In the genomic region with DNA sequence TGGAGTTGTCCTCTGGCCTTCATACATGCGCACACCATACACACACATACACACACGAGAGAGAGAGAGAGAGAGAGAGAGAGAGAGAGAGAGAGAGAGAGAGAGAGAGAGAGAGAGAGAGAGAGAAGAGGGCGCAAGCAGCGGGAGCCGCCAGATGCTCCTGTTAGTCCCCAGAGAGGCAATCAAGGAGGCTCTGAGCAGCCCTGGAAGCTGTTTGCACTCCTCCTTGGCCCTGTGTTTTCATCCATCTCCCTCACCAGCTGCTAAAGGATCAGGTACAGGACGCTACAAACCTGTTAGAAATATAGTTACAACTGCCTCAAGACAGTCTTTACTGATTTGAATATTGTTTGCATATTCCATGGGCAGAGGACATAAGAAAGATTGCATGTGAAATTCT, we compare ENCODE assay signal across 22 mouse cellular contexts. TPM values are rescaled to one million over a fixed set of nuclear protein-coding genes. Genes with fewer than 3 reads are reported as not detected.
DNase-seq lines count a peak whose midpoint lies in the region; ATAC-seq and TF ChIP-seq lines count a peak whose summit lies in the region.
"Had no signal": no experiment of that assay in that cellular context is flagged by ENCODE, and none has a peak within 500 bp of the region (broad histone marks: within the 10 kb centered on the region; RNA-seq: fewer than 3 reads in every experiment).

No protein-coding gene starts in this region.

- no peaks in the 10 kb centered on the region for H3K9me3 ChIP-seq in hindbrain, embryonic 13.5 days
- H3K9me3 ChIP-seq in hindbrain, embryonic 10.5 days, result no peaks in the 10 kb centered on the region
- no peaks in the 10 kb centered on the region for H3K9me3 ChIP-seq in midbrain, embryonic 16.5 days (replicated peaks; ENCODE audit: control insufficient read depth, low read length, poor library complexity, severe bottlenecking)
- H3K9me3 ChIP-seq in midbrain, embryonic 11.5 days (ENCODE audit: control insufficient read depth, low read length), result no peaks in the 10 kb centered on the region
- no peaks in the 10 kb centered on the region for H3K9me3 ChIP-seq in limb, embryonic 14.5 days (ENCODE audit: control insufficient read depth, low read length)
- H3K9me3 ChIP-seq: embryonic facial prominence, embryonic 13.5 days; forebrain, embryonic 10.5 days; forebrain, embryonic 15.5 days; heart, embryonic 10.5 days; hindbrain, embryonic 15.5 days had no signal

- no peak overlapping the region for H3K4me3 ChIP-seq in hindbrain, embryonic 13.5 days
- no peak overlapping the region for H3K4me3 ChIP-seq in hindbrain, embryonic 10.5 days
- no peak overlapping the region for H3K4me3 ChIP-seq in midbrain, embryonic 16.5 days (ENCODE audit: low read depth, low read length)
- H3K4me3 ChIP-seq in midbrain, embryonic 11.5 days (ENCODE audit: low read depth, low read length), result no peak overlapping the region
- H3K4me3 ChIP-seq in limb, embryonic 14.5 days (replicated peaks; ENCODE audit: low read length), result no peak overlapping the region
- H3K4me3 ChIP-seq: embryonic facial prominence, embryonic 13.5 days; erythroblast, embryonic 14.5 days; forebrain, embryonic 10.5 days; forebrain, embryonic 15.5 days; heart, embryonic 10.5 days; hindbrain, embryonic 15.5 days had no signal

- no peak for DNase-seq in hindbrain, embryonic 10.5 days (ENCODE audit: low spot score)
- no peak for DNase-seq in midbrain, embryonic 11.5 days (ENCODE audit: low spot score, missing footprints)
- peak; percentile 43 for DNase-seq in brain, embryonic 14.5 days (ENCODE audit: low read depth)
- DNase-seq in limb, embryonic 14.5 days (ENCODE audit: low spot score), result no peak
- no peak for DNase-seq in embryo, embryonic 10.5 days (ENCODE audit: low spot score)
- DNase-seq: adrenal gland, adult 2 months; adrenal gland, postnatal 36 days; cerebellum, adult 11 months; cerebellum, adult 8-10 months; cerebellum, postnatal 14 days; gastrocnemius, postnatal 36 days; heart, adult 18-20 months; heart, postnatal 10 days had no signal

- H3K4me2 ChIP-seq in hindbrain, embryonic 13.5 days, result no peak overlapping the region
- H3K4me2 ChIP-seq in midbrain, embryonic 16.5 days (ENCODE audit: low read length), result no peak overlapping the region
- H3K4me2 ChIP-seq in midbrain, embryonic 11.5 days, result no peak overlapping the region
- H3K4me2 ChIP-seq in limb, embryonic 14.5 days (replicated peaks; ENCODE audit: low read depth, low read length, severe bottlenecking), result no peak overlapping the region
- H3K4me2 ChIP-seq: forebrain, embryonic 15.5 days; hindbrain, embryonic 15.5 days had no signal

- no peak overlapping the region for H3K27ac ChIP-seq in hindbrain, embryonic 13.5 days
- no peak overlapping the region for H3K27ac ChIP-seq in hindbrain, embryonic 10.5 days
- no peak overlapping the region for H3K27ac ChIP-seq in midbrain, embryonic 16.5 days (ENCODE audit: low read length)
- H3K27ac ChIP-seq in midbrain, embryonic 11.5 days (ENCODE audit: low read depth, low read length), result no peak overlapping the region
- H3K27ac ChIP-seq in limb, embryonic 14.5 days (replicated peaks; ENCODE audit: low read depth, low read length), result no peak overlapping the region
- H3K27ac ChIP-seq: embryonic facial prominence, embryonic 13.5 days; forebrain, embryonic 10.5 days; forebrain, embryonic 15.5 days; heart, embryonic 10.5 days; hindbrain, embryonic 15.5 days had no signal

- no peak for TF ChIP-seq CTCF in brain, embryonic 14.5 days (IDR thresholded peaks at IDR 0.05; ENCODE audit: borderline replicate concordance, extremely low read depth, insufficient read depth, insufficient read length)

- WGBS in hindbrain, embryonic 13.5 days, result 51% methylated on average over 5 of the region's 6 CpGs
- 60% methylated on average over 6 of the region's 6 CpGs for WGBS in hindbrain, embryonic 10.5 days
- WGBS in midbrain, embryonic 16.5 days, result 55% methylated on average over 6 of the region's 6 CpGs
- 66% methylated on average over 6 of the region's 6 CpGs for WGBS in midbrain, embryonic 11.5 days
- 29% methylated on average over 4 of the region's 6 CpGs for WGBS in limb, embryonic 14.5 days

- H3K9ac ChIP-seq in hindbrain, embryonic 13.5 days, result 0 out of 2 replicates have a peak overlapping the region, but pooled peaks have one; percentile 49
- no peak overlapping the region for H3K9ac ChIP-seq in midbrain, embryonic 16.5 days (ENCODE audit: low read depth, low read length)
- H3K9ac ChIP-seq in midbrain, embryonic 11.5 days (ENCODE audit: low read length), result no peak overlapping the region
- no peak overlapping the region for H3K9ac ChIP-seq in limb, embryonic 14.5 days (ENCODE audit: low read depth, low read length, severe bottlenecking)
- H3K9ac ChIP-seq: embryonic facial prominence, embryonic 13.5 days; forebrain, embryonic 15.5 days; hindbrain, embryonic 15.5 days had no signal

- H3K36me3 ChIP-seq in hindbrain, embryonic 13.5 days, result no peaks in the 10 kb centered on the region
- H3K36me3 ChIP-seq in hindbrain, embryonic 10.5 days, result no peaks in the 10 kb centered on the region
- H3K36me3 ChIP-seq in midbrain, embryonic 16.5 days (ENCODE audit: control insufficient read depth, insufficient read depth, low read length), result no peaks in the 10 kb centered on the region
- H3K36me3 ChIP-seq in midbrain, embryonic 11.5 days (ENCODE audit: control insufficient read depth, insufficient read depth, low read length), result no peaks in the 10 kb centered on the region
- H3K36me3 ChIP-seq in limb, embryonic 14.5 days (ENCODE audit: control insufficient read depth, insufficient read depth, low read length), result no peaks in the 10 kb centered on the region
- H3K36me3 ChIP-seq: embryonic facial prominence, embryonic 13.5 days; forebrain, embryonic 10.5 days; forebrain, embryonic 15.5 days; heart, embryonic 10.5 days; hindbrain, embryonic 15.5 days had no signal

- ATAC-seq in hindbrain, embryonic 13.5 days (ENCODE audit: low FRiP score), result peak; percentile 37; the same call in 1 of the 2 replicates
- ATAC-seq in midbrain, embryonic 16.5 days, result 0 out of 2 replicates have a peak, but pooled peaks have one; percentile 37
- no peak for ATAC-seq in midbrain, embryonic 11.5 days (ENCODE audit: low FRiP score)
- 0 out of 2 replicates have a peak, but pooled peaks have one; percentile 4 for ATAC-seq in limb, embryonic 14.5 days (ENCODE audit: low FRiP score, low read depth)

- H3K4me1 ChIP-seq in hindbrain, embryonic 13.5 days (replicated peaks), result peaks cover 23% of the 10 kb centered on the region
- peaks cover 14% of the 10 kb centered on the region for H3K4me1 ChIP-seq in hindbrain, embryonic 10.5 days (replicated peaks)
- H3K4me1 ChIP-seq in midbrain, embryonic 16.5 days (ENCODE audit: control insufficient read depth, insufficient read depth, low read length), result no peaks in the 10 kb centered on the region
- H3K4me1 ChIP-seq in midbrain, embryonic 11.5 days (ENCODE audit: control insufficient read depth, insufficient read depth, low read length), result peaks cover 6% of the 10 kb centered on the region
- H3K4me1 ChIP-seq in limb, embryonic 14.5 days (ENCODE audit: control insufficient read depth, insufficient read depth, low read length), result peaks cover 19% of the 10 kb centered on the region

- TF ChIP-seq POLR2A in brain, embryonic 14.5 days (IDR thresholded peaks at IDR 0.05; ENCODE audit: borderline replicate concordance, extremely low read depth, insufficient read depth, insufficient read length, poor library complexity, severe bottlenecking), result no peak
- no peak for TF ChIP-seq POLR2A in limb, embryonic 14.5 days (IDR thresholded peaks at IDR 0.05; ENCODE audit: borderline replicate concordance, extremely low read depth, insufficient read depth, insufficient read length)

- H3K27me3 ChIP-seq in hindbrain, embryonic 13.5 days, result peaks cover 8% of the 10 kb centered on the region; the same call in 1 of the 2 replicates
- H3K27me3 ChIP-seq in hindbrain, embryonic 10.5 days (ENCODE audit: insufficient read depth, poor library complexity, severe bottlenecking), result peaks cover 15% of the 10 kb centered on the region
- no peaks in the 10 kb centered on the region for H3K27me3 ChIP-seq in midbrain, embryonic 16.5 days (ENCODE audit: control insufficient read depth, insufficient read depth, low read depth, low read length)
- no peaks in the 10 kb centered on the region for H3K27me3 ChIP-seq in midbrain, embryonic 11.5 days (ENCODE audit: control insufficient read depth, insufficient read depth, low read length)
- H3K27me3 ChIP-seq in limb, embryonic 14.5 days (ENCODE audit: control insufficient read depth, insufficient read depth, low read length), result no peaks in the 10 kb centered on the region
- H3K27me3 ChIP-seq: forebrain, embryonic 15.5 days; hindbrain, embryonic 15.5 days had no signal

RNA-seq across cellular contexts. Expression of a gene that starts 1.0 kb away (rescaled TPM):
- 3.7 and 6.3 TPM in 2 replicates for polyA plus RNA-seq in hindbrain, embryonic 13.5 days (2015; fragmentation: Nextera tagmentation; extraction: Ambion mirVana)
- 1.2 and 6.1 TPM in 2 replicates for polyA plus RNA-seq in hindbrain, embryonic 10.5 days (2016; fragmentation: Nextera tagmentation; extraction: Ambion mirVana)
- 3.6 and 4.5 TPM in 2 replicates for polyA plus RNA-seq in midbrain, embryonic 16.5 days (2015; fragmentation: Nextera tagmentation; extraction: Ambion mirVana)
- not detected in 2 replicates for polyA plus RNA-seq in midbrain, embryonic 11.5 days (2014; fragmentation: Nextera tagmentation; extraction: Ambion mirVana)
- polyA plus RNA-seq in brain, embryonic 14.5 days (2012; rRNA removed), result 0.61 and 1.3 TPM in 2 replicates
- polyA plus RNA-seq in limb, embryonic 14.5 days (2012; rRNA removed), result not detected in 2 replicates
- not detected in 2 replicates for polyA plus RNA-seq in limb, embryonic 14.5 days (2014; fragmentation: Nextera tagmentation; extraction: Ambion mirVana)
- polyA plus RNA-seq: adrenal gland, adult 2 months; embryonic facial prominence, embryonic 13.5 days; erythroblast, embryonic 14.5 days; forebrain, embryonic 10.5 days; heart, embryonic 10.5 days; heart, embryonic 14.5 days had no signal

RNA-seq across cellular contexts. Expression of a gene that starts 14.6 kb away (rescaled TPM):
- 11.9 and 15.5 TPM in 2 replicates for polyA plus RNA-seq in hindbrain, embryonic 13.5 days (2015; fragmentation: Nextera tagmentation; extraction: Ambion mirVana)
- polyA plus RNA-seq in hindbrain, embryonic 10.5 days (2016; fragmentation: Nextera tagmentation; extraction: Ambion mirVana), result 25.9 and 43.8 TPM in 2 replicates
- polyA plus RNA-seq in midbrain, embryonic 16.5 days (2015; fragmentation: Nextera tagmentation; extraction: Ambion mirVana), result 10.5 and 13.1 TPM in 2 replicates
- 29.4 and 30.8 TPM in 2 replicates for polyA plus RNA-seq in midbrain, embryonic 11.5 days (2014; fragmentation: Nextera tagmentation; extraction: Ambion mirVana)
- polyA plus RNA-seq in brain, embryonic 14.5 days (2012; rRNA removed), result 9.4 and 10.8 TPM in 2 replicates
- 12.6 and 16.6 TPM in 2 replicates for polyA plus RNA-seq in limb, embryonic 14.5 days (2012; rRNA removed)
- 22.9 and 25.3 TPM in 2 replicates for polyA plus RNA-seq in limb, embryonic 14.5 days (2014; fragmentation: Nextera tagmentation; extraction: Ambion mirVana)

RNA-seq across cellular contexts. Expression of a gene that starts 14.8 kb away (rescaled TPM):
- polyA plus RNA-seq in hindbrain, embryonic 13.5 days (2015; fragmentation: Nextera tagmentation; extraction: Ambion mirVana), result 35.6 and 35.7 TPM in 2 replicates
- polyA plus RNA-seq in hindbrain, embryonic 10.5 days (2016; fragmentation: Nextera tagmentation; extraction: Ambion mirVana), result 38.6 and 51.8 TPM in 2 replicates
- polyA plus RNA-seq in midbrain, embryonic 16.5 days (2015; fragmentation: Nextera tagmentation; extraction: Ambion mirVana), result 27.9 and 30.9 TPM in 2 replicates
- polyA plus RNA-seq in midbrain, embryonic 11.5 days (2014; fragmentation: Nextera tagmentation; extraction: Ambion mirVana), result 63.2 and 66.4 TPM in 2 replicates
- polyA plus RNA-seq in brain, embryonic 14.5 days (2012; rRNA removed), result 18.1 and 21.1 TPM in 2 replicates
- polyA plus RNA-seq in limb, embryonic 14.5 days (2012; rRNA removed), result 18.3 and 23.2 TPM in 2 replicates
- 46.6 and 51.3 TPM in 2 replicates for polyA plus RNA-seq in limb, embryonic 14.5 days (2014; fragmentation: Nextera tagmentation; extraction: Ambion mirVana)

RNA-seq across cellular contexts. Expression of a gene that starts 17.6 kb away (rescaled TPM):
- 1.2 and 1.3 TPM in 2 replicates for polyA plus RNA-seq in hindbrain, embryonic 13.5 days (2015; fragmentation: Nextera tagmentation; extraction: Ambion mirVana)
- polyA plus RNA-seq in hindbrain, embryonic 10.5 days (2016; fragmentation: Nextera tagmentation; extraction: Ambion mirVana), result 2.7 and 2.8 TPM in 2 replicates
- 1.7 and 2.0 TPM in 2 replicates for polyA plus RNA-seq in midbrain, embryonic 16.5 days (2015; fragmentation: Nextera tagmentation; extraction: Ambion mirVana)
- 1.6 and 2.1 TPM in 2 replicates for polyA plus RNA-seq in midbrain, embryonic 11.5 days (2014; fragmentation: Nextera tagmentation; extraction: Ambion mirVana)
- polyA plus RNA-seq in brain, embryonic 14.5 days (2012; rRNA removed), result 0.57 and 1.0 TPM in 2 replicates
- 2.1 and 2.3 TPM in 2 replicates for polyA plus RNA-seq in limb, embryonic 14.5 days (2012; rRNA removed)
- polyA plus RNA-seq in limb, embryonic 14.5 days (2014; fragmentation: Nextera tagmentation; extraction: Ambion mirVana), result 2.0 and 2.5 TPM in 2 replicates
- polyA plus RNA-seq: erythroblast, embryonic 14.5 days had no signal

RNA-seq across cellular contexts. Expression of a gene that starts 29.3 kb away (rescaled TPM):
- 0.30 and 0.48 TPM in 2 replicates for polyA plus RNA-seq in hindbrain, embryonic 13.5 days (2015; fragmentation: Nextera tagmentation; extraction: Ambion mirVana)
- 0.27 and 0.32 TPM in 2 replicates for polyA plus RNA-seq in hindbrain, embryonic 10.5 days (2016; fragmentation: Nextera tagmentation; extraction: Ambion mirVana)
- polyA plus RNA-seq in midbrain, embryonic 16.5 days (2015; fragmentation: Nextera tagmentation; extraction: Ambion mirVana), result 0.30 and 0.34 TPM in 2 replicates
- polyA plus RNA-seq in midbrain, embryonic 11.5 days (2014; fragmentation: Nextera tagmentation; extraction: Ambion mirVana), result 0.08 and 0.12 TPM in 2 replicates
- polyA plus RNA-seq in brain, embryonic 14.5 days (2012; rRNA removed), result 0.29 and 0.30 TPM in 2 replicates
- polyA plus RNA-seq in limb, embryonic 14.5 days (2012; rRNA removed), result 0.06 and 0.18 TPM in 2 replicates
- 0.07 and 0.08 TPM in 2 replicates for polyA plus RNA-seq in limb, embryonic 14.5 days (2014; fragmentation: Nextera tagmentation; extraction: Ambion mirVana)
- polyA plus RNA-seq: embryonic facial prominence, embryonic 13.5 days; erythroblast, embryonic 14.5 days; heart, embryonic 10.5 days had no signal
